Mouse (Mus musculus) adipocyte (in vitro differentiated cells): ENCODE measurements around the gene Rarres1.

Experiments used
- DNase-seq: peaks from one replicate; pipeline ENCODE4 v3.0.0-alpha.2; 2016; ENCODE audit warnings: low spot score

The Rarres1 gene

GRCm38 (mm10) chr3:67492086-67492869 lies 23.0 kb downstream of the Rarres1 start:
- DNase-seq: no peak

DNA sequence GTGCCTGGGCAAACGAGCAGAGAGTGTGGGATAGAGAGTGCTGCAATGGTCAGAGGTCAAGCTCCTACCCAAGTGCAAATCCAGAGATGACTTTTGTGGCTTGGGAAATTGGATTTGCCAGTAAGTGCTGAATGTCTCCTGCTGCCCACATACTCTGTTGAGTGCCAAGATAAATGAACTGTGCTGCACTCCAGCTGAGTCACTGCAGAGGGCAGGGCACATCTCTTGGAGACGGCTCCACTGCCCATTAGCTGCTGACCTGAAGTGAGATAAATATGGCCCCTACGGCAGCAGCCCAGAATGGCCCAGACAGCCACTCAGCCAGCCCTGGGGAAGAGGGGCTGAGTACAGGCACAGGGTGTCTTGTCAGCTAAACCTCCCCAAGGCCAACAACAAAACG lies 25.2 kb downstream of the Rarres1 start:
- peak; percentile 88 for DNase-seq

DNA sequence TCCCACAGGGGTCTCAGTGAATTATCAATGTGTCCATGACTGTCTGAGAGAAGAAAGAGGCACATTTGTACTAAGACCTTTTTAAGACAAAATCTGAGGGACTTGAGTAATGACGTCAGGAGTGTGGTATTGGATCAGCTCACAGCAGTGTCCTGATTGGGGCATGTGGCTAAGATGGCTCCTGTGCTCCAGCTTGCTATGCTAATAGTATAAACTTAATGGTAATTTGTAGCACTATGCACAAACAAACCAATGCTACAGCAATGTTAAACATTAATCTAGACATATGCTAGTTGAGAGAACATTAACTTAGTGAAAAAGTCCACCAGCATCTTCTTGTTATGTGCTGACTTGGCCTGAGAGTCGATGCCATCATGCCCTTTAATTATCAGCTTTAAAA lies 30.1 kb downstream of the Rarres1 start:
- DNase-seq: no peak

DNA sequence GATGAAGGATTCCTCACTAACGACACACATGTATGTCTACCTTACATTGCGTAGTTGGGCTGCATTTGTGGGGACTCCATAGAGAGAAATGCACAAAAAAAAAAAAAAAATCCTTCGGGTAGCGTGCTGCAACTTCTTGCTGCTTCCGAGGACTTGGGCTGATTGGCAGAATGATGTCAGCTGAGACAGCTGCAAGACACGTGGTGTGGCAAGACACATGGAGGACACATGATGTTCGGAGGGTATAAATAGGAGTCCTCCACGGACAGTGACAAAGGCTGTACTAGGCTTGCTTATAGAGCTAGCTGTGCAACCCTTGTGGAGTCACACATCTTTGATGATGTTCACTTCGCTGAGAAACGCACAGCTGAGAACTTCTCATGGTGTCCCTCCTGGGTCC lies 32.9 kb downstream of the Rarres1 start:
- no peak for DNase-seq

DNA sequence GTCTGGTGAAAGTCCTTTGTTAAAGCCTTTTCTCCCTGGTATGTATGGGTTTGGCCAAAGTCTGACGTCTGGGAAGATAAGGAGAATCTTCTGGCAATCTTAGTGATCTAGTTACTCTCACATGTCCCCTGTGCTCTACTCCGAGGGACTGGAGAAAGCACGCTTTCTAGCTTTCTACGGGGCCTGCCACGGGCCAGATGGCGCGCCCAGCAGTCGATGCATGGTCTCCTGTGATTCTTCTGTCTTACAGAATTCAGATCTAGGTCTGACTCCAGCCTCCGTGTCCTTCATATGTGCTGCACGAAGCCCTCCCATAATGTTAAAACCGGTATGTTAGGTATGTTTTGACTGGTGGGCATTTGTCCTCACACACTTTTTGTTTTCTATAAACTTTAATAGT lies 35.5 kb downstream of the Rarres1 start:
- DNase-seq: no peak

DNA sequence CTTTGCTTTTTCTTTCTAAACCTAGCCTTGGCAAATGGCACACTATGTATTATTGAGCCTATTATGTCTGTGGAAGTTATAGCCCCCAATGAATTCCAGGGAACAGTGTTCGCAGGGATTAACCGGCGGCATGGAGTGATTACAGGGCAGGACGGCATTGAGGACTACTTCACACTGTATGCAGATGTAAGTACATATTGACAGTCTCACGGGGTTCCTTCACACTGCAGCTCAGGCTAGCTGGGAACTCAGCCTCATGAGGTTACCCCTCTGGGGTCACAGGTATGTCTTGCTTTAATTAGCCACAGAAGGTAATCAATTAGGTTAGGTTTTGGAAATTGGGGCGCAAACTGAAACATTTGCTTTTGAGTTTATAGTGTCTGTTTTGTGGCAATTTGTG lies 41.9 kb downstream of the Rarres1 start:
- no peak for DNase-seq

- DNase-seq: peak; percentile 37
Measured at GRCm38 (mm10) chr3:67471408-67472127, 43.8 kb downstream of the Rarres1 start.

- DNase-seq: no peak
Measured at GRCm38 (mm10) chr3:67467281-67467680, 48.0 kb downstream of the Rarres1 start.

DNA sequence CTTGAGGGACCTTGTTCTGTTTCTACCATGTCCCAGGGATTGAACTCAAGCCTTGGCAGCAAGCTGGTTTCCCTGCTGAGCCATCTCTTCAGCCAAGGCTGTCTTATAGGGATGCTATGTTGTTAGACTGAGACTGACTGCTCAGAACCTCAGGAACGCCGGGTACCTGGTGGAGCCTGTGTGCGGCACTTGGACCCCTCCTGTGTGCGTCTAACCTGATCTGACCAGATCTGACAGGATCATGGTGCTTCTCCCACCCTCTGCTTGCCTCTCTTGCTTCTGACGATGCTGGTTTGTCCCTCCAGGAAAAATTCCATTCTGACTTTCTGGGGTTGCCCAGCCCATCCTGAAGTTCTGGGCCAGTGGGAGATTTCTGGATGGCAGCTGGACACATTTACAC lies 48.7 kb downstream of the Rarres1 start:
- DNase-seq: no peak

DNA sequence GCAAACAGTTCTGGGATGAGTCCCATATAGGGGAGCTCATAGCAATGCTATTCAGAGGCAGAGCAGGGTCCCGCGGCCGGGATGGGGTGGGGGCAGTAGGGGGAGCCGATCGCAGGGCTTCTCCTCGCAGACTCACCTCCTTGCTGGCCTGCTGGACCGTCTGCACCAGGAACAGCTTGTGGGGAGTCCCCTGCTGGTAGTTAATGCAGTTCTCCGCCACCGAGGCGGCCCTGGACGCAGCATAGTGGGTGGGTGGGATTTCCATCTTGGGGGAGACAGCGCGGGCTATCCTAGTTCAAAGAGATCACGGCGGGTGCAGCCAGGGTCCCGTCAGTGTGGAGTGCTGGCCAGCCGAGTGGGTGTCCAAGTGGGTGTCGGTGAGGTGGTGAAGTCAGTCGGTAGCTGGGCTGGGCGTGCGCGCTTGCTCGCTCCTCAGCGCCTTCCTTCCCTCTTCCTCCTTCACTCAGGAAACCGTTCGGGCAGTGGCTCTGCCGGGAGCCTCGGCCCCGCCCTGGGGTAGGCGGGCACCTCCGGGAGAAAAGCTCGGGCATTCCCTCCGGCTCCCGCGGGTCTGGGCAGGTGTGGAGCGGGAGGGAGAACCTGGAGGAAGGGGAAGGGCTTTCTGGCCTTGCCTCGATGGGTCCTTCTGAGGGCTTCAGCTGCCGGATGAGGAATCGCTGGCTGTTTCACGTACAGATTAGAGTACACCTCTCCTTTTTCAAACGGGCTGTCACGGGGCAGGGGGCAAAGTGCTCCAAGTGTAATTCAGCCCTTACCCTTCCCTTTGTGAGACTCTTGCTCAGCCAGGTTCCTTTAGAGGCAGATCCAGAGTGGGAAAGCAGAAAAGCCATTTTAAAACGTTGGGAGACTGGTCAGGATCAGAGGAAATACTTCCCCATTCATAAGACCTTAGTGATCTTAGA lies 51.6 kb downstream of the Rarres1 start, which contains the start of gene Lxn:
Lxn (minus strand) TSS at position 477 of the 923 bp plus-strand sequence.
- peak; percentile 70 for DNase-seq

- peak; percentile 44 for DNase-seq
Measured at GRCm38 (mm10) chr3:67463001-67463400, 52.3 kb downstream of the Rarres1 start.

DNA sequence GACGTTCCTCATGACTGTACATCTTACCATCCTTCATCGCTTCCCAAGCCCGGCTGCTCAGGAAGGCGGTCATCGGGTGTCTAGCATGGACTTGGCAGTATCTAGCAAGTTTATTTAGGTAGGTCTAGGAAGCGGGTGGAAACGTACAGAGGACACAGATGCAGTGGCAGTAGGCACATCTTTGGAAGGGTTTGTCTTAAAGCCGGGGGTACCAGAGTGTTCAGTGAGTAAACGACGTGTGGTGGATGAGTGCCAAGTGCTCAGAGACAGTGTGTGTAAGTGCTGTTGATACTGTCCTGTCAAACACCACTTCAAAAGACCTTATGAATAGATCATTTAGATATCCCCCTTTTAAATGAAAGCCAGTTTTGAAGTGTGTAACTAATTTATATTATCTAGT lies 52.7 kb downstream of the Rarres1 start:
- DNase-seq: peak; percentile 33

- DNase-seq: no peak
Measured at GRCm38 (mm10) chr3:67462015-67462414, 53.3 kb downstream of the Rarres1 start.

DNA sequence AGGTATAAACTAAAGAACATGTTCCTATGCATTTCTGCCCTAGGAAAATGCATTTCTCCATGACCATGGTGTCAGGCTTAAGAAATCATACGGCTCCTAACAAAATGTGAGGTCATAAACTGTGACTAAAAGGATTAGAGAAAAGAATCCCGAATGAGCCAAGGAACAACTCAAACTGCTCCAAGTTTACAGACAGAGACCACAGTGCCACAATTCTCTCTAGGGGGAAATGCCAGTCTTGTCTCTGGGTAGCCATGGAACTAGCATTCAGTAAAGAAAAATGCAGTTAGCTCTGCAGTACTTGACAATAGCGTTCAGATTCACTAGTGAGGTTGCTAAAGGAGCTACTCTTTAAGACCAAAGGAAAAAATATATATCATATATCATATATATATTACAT lies 55.4 kb downstream of the Rarres1 start:
- no peak for DNase-seq

GRCm38 (mm10) chr3:67450601-67451210 lies 64.6 kb downstream of the Rarres1 start:
- no peak for DNase-seq

- DNase-seq: no peak
Measured at GRCm38 (mm10) chr3:67449660-67450059, 65.7 kb downstream of the Rarres1 start.

GRCm38 (mm10) chr3:67447143-67447542 lies 68.2 kb downstream of the Rarres1 start:
- no peak for DNase-seq

DNA sequence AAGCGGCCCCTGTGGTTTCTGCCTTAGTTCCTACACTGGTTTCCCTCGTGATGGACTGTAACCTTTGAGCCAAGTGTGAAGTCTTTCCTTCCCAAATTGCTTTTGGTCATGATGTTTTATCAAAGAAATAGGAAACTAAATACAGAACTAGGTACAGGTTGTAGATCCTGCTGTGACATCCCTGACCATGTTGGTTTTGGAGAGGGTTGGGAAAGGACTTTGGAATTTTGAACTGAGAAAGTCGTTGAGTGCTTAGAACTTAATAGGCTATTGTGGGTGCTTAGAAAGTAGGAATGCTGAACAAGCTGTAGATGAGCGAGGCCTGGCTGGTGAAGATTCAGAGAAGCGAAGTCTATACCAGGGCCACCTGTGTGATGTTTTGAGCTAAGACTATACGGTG lies 81.3 kb downstream of the Rarres1 start:
- DNase-seq: no peak

DNA sequence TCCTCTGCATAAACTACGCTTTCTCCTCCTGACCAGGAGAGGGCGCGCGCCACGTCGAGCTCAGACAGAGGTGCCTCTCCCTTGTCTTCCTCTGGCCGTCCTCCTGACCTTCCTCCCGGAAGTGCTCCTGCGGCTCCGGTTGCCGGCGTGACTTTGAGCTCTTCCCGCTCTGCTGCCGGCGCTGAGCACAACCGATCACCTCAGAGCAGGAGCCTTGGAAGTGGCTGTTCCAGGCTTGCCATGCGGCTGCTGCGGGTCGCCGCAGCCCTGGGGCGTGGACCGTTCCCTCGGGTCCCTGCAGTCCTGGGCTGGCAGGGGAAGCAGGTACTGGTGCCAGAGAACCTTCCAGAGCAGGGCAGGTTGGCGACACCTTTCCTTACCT lies 85.3 kb downstream of the Rarres1 start, which contains the start of gene Gfm1:
Gfm1 (plus strand) TSS at position 98 of the 382 bp plus-strand sequence.
- peak; percentile 90 for DNase-seq

DNA sequence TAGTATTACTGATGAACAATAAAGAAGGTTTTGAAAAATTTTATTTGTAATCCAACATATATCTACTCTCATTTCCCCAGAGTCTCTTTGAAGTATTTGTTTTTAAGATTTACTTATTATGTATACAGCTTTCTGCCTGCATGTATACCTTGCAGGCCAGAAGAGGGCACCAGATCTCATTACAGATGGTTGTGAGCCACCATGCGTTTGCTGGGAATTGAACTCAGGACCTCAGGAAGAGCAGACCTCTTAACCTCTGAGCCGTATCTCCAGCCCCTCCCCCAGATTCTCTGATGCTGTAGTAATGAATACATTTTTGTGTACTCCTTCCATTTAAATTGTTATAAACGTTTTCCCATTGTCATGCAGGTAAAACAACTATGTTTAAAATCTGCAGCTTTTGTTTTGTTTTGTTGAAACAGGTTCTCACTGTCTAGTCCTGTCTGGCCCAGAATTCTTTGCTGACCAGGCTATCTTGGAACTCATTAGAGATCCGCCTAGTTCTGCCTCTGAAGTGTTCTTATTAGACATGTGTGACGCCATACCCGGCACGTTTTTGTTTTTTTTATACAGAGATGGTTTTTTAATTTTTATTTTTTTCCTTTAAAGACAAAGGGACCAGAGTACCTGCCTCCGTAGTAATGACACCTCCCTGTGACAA lies 85.9 kb downstream of the Rarres1 start:
- no peak for DNase-seq
